Mouse (Mus musculus): ENCODE data around the gene Pdcd1. TPM values are rescaled to one million over a fixed set of nuclear protein-coding genes. Genes with fewer than 3 reads are reported as not detected.

The Pdcd1 gene
- polyA plus RNA-seq (2017; shearing (Covaris generic)) = 100 to 1,000 TPM in 1 of 2 experiments, 10 to 100 TPM in 1; 69.9 to 220 TPM

DNA sequence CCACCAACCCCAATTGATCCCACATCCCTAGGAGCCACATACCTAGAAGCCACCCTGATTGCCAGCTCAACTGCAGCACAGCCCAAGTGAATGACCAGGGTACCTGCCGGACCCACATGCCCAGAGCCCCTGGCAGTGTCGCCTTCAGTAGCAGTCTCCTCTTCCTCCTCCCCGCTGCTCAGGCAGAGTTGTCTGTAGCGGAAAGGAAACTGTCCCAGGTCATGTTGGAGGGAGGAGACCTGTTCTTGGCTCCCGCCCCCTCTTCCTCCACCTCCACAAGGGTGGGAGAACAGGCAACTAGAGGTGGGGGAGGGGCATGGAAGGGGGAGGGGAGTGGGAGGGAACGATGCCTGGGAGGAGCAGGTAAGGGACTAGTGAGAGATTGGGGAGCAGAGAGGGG, at the start of gene Pdcd1:
Gene Pdcd1, minus strand, starts transcription at position 181 of the 400 bp plus-strand sequence.

DNA sequence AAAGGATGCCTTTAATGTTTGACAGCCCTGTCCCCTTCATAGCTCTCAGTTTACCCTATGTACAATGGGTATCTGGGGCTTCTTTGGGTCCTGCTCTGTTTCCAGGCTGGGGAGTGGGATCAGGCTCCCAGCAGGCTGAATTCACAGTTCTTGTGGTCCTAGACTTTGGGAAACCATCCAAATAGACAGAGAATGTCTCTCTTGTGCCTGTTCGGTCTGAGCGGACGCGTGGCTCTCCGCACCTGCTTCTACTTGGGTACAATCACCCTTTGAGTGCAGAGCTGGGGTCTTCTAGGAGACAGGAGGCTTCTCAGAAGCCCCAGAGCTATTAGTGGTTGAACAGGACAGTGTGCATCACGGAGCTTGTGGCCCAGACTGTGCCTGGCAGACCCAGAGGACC, 32.2 kb downstream of the Pdcd1 start, which contains the start of gene Neu4:
Gene Neu4, plus strand, starts transcription at position 301 of the 400 bp plus-strand sequence.

GRCm38 (mm10) chr1:93990209-93990608, 62.1 kb downstream of the Pdcd1 start, which contains the start of gene Gal3st2c:
Gal3st2c (plus strand) TSS chr1:93990509.

Other genes with a start within 250 kb of the Pdcd1 start
- gene Ing5, start 248.6 kb downstream of the Pdcd1 start, polyA plus RNA-seq (2017; shearing (Covaris generic)) = 10 to 100 TPM; 23.0 to 29.4 TPM
- 10 to 100 TPM; 35.7 to 36.7 TPM for gene D2hgdh, start 227.6 kb downstream of the Pdcd1 start, polyA plus RNA-seq (2017; shearing (Covaris generic))
- gene Gal3st2, start 191.2 kb downstream of the Pdcd1 start, polyA plus RNA-seq (2017; shearing (Covaris generic)) = under 1 TPM in 1 of 2 experiments, not detected in 1; 0.92 TPM
- under 1 TPM in 1 of 2 experiments, not detected in 1; 0.82 TPM for gene Gal3st2b, start 134.2 kb downstream of the Pdcd1 start, polyA plus RNA-seq (2017; shearing (Covaris generic))
- gene Gal3st2c, start 62.0 kb downstream of the Pdcd1 start, polyA plus RNA-seq (2017; shearing (Covaris generic)) = 1 to 10 TPM in 1 of 2 experiments, under 1 TPM in 1; 0.25 to 1.1 TPM
- 1 to 10 TPM in 1 of 2 experiments, under 1 TPM in 1; 0.22 to 1.3 TPM for gene Neu4, start 32.1 kb downstream of the Pdcd1 start, polyA plus RNA-seq (2017; shearing (Covaris generic))